Mouse (Mus musculus): ENCODE data around the gene Smarca2.

DNA sequence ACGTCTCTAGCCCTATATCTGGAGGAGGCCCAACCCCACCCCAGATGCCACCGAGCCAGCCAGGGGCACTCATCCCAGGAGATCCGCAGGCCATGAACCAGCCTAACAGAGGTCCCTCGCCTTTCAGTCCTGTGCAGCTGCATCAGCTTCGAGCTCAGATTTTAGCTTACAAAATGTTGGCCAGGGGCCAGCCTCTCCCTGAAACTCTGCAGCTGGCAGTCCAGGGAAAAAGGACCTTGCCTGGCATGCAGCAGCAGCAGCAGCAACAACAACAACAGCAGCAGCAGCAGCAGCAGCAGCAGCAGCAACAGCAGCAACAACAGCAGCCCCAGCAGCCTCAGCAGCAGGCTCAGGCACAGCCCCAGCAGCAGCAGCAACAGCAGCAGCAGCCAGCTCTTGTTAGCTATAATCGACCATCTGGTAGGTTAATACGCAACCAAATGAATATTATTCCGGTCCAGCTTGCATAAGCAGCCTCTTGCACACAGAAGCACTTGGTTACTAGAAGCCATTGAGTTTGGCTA lies 25.9 kb downstream of the Smarca2 start:
- no peak for TF ChIP-seq EP300 (IDR thresholded peaks at IDR 0.05; ENCODE audit: low read depth)
- TF ChIP-seq CTCF (IDR thresholded peaks at IDR 0.05; ENCODE audit: low read depth) = no peak

Data from liver, embryonic 14.5 days (tissue).